Mouse (Mus musculus): Measurements from ENCODE around the gene AL607142.1. TPM values are rescaled to one million over a fixed set of nuclear protein-coding genes. Genes with fewer than 3 reads are reported as not detected.

The AL607142.1 gene
- polyA plus RNA-seq (2012; ENCODE audit: insufficient read depth, insufficient read length, missing spikeins) = not detected in 2 replicates

DNA sequence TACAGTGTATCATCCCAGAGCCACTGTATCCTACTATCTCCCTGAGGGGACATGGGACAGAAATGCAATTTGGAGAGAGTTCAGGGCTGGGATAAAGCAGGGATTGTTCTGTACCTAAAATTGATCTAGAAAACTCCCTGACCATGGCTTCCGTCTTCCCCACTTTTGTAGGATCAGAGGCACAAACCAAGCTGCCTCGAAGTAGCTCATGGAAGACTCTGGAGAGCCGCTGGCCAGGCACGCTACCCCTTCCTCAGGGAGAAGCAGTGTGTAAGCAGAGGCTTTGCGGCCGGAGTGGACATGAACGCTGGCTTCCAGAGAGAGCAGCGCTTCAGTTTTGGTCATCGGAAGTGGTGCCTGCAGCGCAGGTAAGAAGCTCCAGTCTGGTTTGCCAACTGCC lies at the start of gene AL607142.1:
Gene AL607142.1, plus strand, starts transcription at position 301 of the 400 bp plus-strand sequence.
- Histone ChIP-seq H3K4me3 (ENCODE audit: insufficient read depth, low read depth, low read length) (no peak within 1 kb of the TSS), H3K27ac (replicated peaks; ENCODE audit: low read depth, low read length) (no peak within 1 kb of the TSS), H3K4me1 (ENCODE audit: control insufficient read depth, insufficient read depth, insufficient read length, low read length) (no peaks in the 10 kb centered on the region)

DNA sequence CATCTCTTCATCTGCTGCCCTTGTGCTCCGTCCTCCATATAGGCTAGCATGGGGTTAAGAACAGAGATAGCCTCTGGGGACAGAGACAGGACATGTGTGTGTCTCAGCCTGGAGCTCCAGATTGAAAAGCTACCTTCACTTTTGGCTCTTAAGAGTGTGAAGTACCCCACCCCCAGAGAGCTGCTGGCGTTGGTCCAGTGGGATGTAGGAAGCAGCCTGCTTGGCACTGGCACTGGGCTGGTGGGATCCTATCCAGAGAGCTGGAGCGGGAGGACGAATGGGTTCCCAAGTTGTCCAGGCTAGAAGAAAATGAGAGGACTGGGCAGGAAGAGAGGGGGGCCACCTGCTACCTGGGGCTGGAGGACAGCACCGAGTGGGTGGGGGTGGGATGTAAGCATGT lies 46.4 kb upstream of the AL607142.1 start:
- no peak overlapping the region for H3K27ac ChIP-seq (replicated peaks; ENCODE audit: low read depth, low read length)

DNA sequence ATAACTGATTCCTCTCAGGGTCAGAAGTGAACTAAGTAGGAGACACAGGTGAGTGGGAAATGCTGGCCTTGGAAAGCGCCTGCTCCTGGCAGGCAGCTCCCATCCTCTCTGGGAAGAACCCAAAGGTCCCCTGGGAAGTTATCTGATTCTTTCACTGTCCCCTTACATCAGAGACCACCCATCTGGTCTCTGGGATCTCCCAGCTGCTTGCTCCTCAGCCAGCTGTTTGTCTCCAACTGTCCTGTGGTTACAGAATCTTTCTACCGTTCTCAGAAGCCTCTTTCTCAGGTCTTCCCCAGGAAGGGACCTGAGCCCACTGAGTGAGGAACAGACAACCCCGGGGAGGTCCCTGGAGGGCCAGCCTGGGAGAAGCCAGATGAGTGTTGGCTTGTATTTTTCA lies 42.4 kb upstream of the AL607142.1 start:
- H3K4me3 ChIP-seq (ENCODE audit: insufficient read depth, low read depth, low read length) = no peak overlapping the region
- no peak overlapping the region for H3K27ac ChIP-seq (replicated peaks; ENCODE audit: low read depth, low read length)
- no peaks in the 10 kb centered on the region; the same call in 1 of the 2 replicates for H3K4me1 ChIP-seq (ENCODE audit: control insufficient read depth, insufficient read depth, insufficient read length, low read length)

More for the DNA sequence above, 46.4 kb upstream of the AL607142.1 start:
- no peak overlapping the region for H3K4me3 ChIP-seq (ENCODE audit: insufficient read depth, low read depth, low read length)
- no peaks in the 10 kb centered on the region for H3K4me1 ChIP-seq (ENCODE audit: control insufficient read depth, insufficient read depth, insufficient read length, low read length)

DNA sequence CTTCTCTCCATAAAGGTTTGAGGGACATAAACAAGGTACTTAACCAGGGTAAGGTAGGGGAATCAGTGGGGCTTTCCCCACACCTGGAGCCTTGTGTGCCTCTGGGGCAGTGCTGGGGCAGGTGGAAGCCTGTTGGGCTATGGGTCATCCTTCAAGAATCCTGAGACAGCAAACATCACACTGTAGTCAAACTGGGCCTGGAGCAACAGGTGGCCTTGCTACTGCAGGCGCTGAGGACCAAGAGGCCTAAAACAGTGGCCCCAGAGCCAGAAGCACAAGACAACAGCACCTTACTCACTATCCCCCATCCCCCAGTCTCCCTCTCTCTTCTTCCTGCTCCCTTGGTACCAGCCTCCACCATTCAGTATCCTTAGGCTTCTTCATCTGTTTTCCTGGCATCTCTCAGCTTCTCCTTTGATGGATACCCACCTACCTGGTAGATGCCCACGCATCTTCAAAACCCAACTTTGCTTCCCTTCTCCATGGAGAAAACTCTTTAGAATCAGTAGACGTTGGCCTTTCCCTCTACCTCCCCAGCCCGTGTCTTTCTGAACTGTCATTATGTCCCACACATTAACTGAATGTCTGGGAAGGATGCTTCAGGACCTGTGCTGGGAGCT lies 41.5 kb upstream of the AL607142.1 start:
- Histone ChIP-seq H3K4me1 (ENCODE audit: control insufficient read depth, insufficient read depth, insufficient read length, low read length) (no peaks in the 10 kb centered on the region; the same call in 1 of the 2 replicates), H3K27ac (replicated peaks; ENCODE audit: low read depth, low read length) (no peak overlapping the region), H3K4me3 (ENCODE audit: insufficient read depth, low read depth, low read length) (no peak overlapping the region)

DNA sequence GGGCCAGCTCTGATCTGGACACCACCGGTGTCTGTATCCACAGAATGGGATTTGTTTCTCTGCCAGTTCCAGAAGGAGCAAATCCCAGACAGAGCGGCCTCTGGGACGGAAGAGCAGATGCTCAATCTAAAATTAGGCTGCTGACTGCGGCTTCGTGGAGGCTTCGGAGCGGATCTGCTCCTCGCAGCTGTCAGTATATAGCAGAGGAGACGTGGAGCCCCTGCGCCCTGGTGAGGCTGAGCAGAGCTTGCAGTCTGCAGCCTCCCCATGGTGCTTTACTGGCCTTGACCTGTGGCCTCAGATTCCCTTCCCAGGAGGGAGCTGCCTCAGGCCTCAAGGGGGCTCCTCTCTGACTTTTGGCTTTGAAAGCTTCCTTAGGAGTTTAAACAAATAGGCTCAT lies 40.7 kb upstream of the AL607142.1 start:
- H3K4me3 ChIP-seq (ENCODE audit: insufficient read depth, low read depth, low read length) = no peak overlapping the region
- no peaks in the 10 kb centered on the region; the same call in 1 of the 2 replicates for H3K4me1 ChIP-seq (ENCODE audit: control insufficient read depth, insufficient read depth, insufficient read length, low read length)
- no peak overlapping the region for H3K27ac ChIP-seq (replicated peaks; ENCODE audit: low read depth, low read length)

DNA sequence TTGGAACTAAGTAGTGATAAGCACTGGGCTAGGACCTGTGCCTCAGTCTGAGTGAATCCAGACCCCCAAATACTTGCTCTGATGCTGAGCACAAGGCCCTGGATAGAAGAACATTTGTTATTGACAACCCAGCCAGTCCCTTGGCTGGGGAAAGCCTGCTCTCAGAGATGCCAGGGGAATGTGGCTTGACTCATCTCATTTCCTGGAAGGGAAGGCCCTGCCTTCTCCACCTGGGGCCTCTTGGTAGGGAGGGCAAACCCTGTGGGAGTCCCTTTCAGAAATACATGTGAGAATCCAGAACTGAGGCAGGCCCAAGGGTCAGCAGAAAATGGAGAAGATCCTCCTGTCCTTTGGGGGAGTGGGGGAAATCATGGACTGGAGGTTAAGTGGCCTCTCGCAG lies 37.1 kb upstream of the AL607142.1 start:
- H3K4me3 ChIP-seq (ENCODE audit: insufficient read depth, low read depth, low read length) = no peak overlapping the region
- no peak overlapping the region for H3K27ac ChIP-seq (replicated peaks; ENCODE audit: low read depth, low read length)
- H3K4me1 ChIP-seq (ENCODE audit: control insufficient read depth, insufficient read depth, insufficient read length, low read length) = no peaks in the 10 kb centered on the region; the same call in 1 of the 2 replicates

DNA sequence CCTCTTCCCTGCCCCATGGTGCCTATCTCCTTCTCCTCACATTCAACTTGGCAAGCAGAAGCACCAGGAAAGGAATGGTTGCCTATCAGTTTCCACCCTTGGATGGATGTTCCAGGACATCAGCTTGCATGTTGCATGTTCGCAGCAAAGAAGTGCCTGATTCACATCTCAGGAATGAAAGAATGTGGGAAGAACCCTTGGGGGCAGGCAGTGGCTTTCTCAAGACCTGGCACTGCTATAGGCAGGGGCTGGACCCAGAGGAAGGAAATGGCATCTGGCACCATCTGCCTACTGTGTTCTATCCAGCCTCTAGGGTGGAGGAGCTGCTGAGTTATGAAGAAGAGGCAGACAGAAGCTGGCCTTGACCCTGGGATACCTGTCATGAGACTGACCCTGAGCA lies 34.9 kb upstream of the AL607142.1 start:
- Histone ChIP-seq H3K4me1 (ENCODE audit: control insufficient read depth, insufficient read depth, insufficient read length, low read length) (peaks cover 5% of the 10 kb centered on the region; the same call in 1 of the 2 replicates), H3K4me3 (ENCODE audit: insufficient read depth, low read depth, low read length) (no peak overlapping the region), H3K27ac (replicated peaks; ENCODE audit: low read depth, low read length) (no peak overlapping the region)

DNA sequence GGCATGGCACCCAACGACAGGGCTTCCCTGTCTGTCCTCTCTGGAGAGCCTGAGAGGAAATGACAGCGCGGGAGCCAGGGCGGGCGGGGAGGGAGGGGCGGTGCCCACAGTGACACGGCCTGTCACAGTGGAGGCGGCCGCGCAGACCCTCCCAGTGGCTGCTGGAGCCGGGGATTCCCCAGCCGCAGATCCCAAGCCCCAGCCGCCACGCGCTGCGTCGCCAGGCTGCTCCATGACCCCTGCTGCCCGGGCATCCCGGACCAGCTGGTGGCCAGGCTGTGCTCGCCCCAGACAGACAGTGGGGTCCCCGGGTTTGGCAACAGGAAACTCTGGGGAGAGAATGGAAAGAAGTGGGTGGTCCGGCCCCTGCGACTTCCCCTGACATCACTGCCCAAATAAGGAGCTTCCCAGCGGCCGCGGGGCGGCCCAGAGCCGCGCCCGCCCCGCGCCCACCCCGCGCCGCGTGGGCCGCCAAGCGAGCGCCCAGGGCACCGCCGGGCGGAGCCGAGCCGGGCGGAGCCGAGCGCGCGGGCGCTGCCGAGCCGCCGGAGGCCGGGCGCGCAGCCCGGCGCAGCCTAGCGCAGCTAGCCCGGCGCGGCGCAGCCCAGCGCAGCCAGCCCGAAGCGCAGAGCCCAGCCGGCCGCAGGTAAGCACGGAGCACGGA lies 32.3 kb upstream of the AL607142.1 start:
- peak overlapping the region; percentile 42; the same call in 1 of the 2 replicates for H3K27ac ChIP-seq (replicated peaks; ENCODE audit: low read depth, low read length)

DNA sequence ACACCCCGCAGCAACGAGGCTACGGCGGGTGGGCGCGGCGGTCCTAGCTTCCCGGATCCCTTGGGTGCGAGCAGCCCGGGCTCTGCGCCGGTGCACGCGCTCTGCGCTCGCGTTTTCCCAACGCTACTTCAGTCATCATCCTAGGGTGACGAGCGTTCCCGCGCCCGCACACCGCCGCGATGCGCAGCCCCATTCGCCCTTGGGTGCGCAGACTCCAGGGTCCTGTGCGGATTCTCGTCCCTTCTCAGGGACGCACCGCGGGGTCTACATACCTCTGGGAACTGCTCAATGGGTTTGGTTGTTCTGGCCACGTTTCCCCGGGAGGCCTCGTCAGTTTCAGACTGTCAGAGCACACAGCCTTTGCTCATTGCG lies 31.8 kb upstream of the AL607142.1 start:
- Histone ChIP-seq H3K4me1 (ENCODE audit: control insufficient read depth, insufficient read depth, insufficient read length, low read length) (peaks cover 5% of the 10 kb centered on the region; the same call in 1 of the 2 replicates), H3K4me3 (ENCODE audit: insufficient read depth, low read depth, low read length) (peak overlapping the region; percentile 65), H3K27ac (replicated peaks; ENCODE audit: low read depth, low read length) (no peak overlapping the region)

More for the DNA sequence above, 32.3 kb upstream of the AL607142.1 start:
- H3K4me3 ChIP-seq (ENCODE audit: insufficient read depth, low read depth, low read length) = peak overlapping the region; percentile 65
- H3K4me1 ChIP-seq (ENCODE audit: control insufficient read depth, insufficient read depth, insufficient read length, low read length) = peaks cover 5% of the 10 kb centered on the region; the same call in 1 of the 2 replicates

DNA sequence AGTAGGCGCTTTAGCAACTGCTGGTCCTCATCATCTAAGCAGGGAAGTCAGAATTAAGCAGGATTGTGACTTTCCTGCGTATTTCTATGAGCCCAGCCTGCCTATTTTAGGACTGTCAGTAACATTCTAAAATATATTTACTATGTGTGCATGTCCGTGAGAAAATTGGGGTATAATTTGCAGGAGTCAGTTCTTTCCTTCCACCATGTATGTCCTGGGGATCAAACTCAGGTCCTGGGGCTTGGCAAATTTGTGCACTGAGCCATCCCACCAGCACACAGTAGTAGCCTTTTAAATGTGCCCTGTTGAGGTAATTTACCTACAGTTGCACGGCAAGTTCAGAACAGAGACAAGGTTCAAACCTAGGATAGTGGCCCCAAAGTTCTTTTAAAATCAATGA lies 28.5 kb upstream of the AL607142.1 start:
- peaks cover 5% of the 10 kb centered on the region; the same call in 1 of the 2 replicates for H3K4me1 ChIP-seq (ENCODE audit: control insufficient read depth, insufficient read depth, insufficient read length, low read length)
- no peak overlapping the region for H3K4me3 ChIP-seq (ENCODE audit: insufficient read depth, low read depth, low read length)
- no peak overlapping the region for H3K27ac ChIP-seq (replicated peaks; ENCODE audit: low read depth, low read length)

DNA sequence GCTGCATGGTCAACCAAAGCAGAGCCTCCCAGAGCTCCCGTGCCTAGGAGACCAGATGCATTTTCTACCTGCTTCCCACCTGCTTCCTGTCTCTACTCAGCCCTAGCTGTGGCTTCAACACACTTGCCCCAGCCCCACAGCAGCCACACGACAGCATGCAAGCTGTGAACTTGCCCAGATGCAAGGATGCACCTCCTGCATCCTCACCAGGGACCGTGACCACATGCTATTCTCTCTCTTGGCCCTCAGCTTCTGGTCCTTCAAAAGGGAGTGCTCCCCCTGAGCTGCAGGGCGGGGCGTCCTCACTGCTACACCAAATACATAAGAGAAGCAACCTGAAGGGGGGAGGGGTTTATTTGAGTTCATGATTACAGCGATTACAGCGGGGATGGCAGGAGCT lies 27.8 kb upstream of the AL607142.1 start:
- peaks cover 5% of the 10 kb centered on the region; the same call in 1 of the 2 replicates for H3K4me1 ChIP-seq (ENCODE audit: control insufficient read depth, insufficient read depth, insufficient read length, low read length)
- no peak overlapping the region for H3K27ac ChIP-seq (replicated peaks; ENCODE audit: low read depth, low read length)

DNA sequence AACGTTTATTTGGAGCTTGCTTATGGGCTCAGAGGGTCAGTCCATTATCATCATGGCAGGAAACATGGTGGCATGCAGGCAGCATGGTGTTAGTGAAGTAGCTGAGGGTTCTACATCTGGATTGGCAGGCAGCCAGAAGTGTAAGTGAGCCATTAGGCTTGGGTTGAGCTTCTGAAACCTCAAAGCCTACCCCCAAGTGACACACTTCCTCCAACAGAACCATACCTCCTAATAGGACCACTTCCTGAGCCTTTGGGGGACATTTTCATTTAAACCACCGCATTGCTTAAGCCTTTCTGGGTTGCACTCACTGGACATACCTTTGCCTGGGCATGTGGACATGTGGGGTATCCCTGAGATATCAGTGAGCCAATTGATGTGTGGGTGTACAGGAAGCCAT lies 23.3 kb upstream of the AL607142.1 start:
- H3K27ac ChIP-seq (replicated peaks; ENCODE audit: low read depth, low read length) = no peak overlapping the region
- peaks cover 6% of the 10 kb centered on the region for H3K4me1 ChIP-seq (ENCODE audit: control insufficient read depth, insufficient read depth, insufficient read length, low read length)

More for the DNA sequence above, 27.8 kb upstream of the AL607142.1 start:
- H3K4me3 ChIP-seq (ENCODE audit: insufficient read depth, low read depth, low read length) = no peak overlapping the region

DNA sequence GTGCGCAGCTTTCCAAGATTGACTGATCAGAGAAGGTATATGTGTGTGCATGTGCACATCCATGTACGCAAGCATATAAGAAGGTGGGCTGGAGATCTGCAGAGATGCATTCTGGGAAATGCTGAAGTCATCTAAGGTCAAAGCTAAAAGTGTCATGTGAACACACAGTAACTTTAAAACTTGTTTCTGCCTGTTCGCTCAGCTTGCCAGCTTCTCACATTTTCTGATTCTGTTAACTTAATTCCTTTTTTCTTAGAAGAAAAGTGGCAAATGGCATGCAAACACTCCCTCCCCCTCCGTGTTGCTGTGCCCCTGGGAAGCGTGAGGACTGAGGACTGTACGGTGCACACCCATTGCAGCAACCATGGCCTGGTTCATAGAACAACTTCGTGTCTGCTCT lies 22.3 kb upstream of the AL607142.1 start:
- Histone ChIP-seq H3K27ac (replicated peaks; ENCODE audit: low read depth, low read length) (no peak overlapping the region), H3K4me3 (ENCODE audit: insufficient read depth, low read depth, low read length) (no peak overlapping the region), H3K4me1 (ENCODE audit: control insufficient read depth, insufficient read depth, insufficient read length, low read length) (peaks cover 6% of the 10 kb centered on the region)

More for the DNA sequence above, 23.3 kb upstream of the AL607142.1 start:
- no peak overlapping the region for H3K4me3 ChIP-seq (ENCODE audit: insufficient read depth, low read depth, low read length)

DNA sequence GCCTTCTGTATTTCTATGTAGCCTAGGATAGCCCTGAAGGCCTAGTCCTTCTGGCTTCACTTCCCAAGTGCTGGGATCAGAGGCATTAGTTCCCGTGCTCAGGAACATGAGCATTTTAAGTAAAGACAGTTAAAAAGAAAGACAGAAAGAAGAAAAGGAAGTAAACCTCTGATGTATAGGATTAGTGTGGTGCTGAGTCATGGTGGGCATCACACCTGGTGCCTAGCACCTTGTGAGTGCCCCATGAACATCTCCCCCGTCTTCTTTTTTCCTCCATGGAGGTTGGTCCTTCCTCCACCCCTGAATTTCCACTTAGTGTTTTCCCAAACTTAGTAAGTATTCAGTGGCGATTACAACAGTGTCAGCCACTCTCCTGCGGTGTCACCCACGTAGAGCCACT lies 20.2 kb upstream of the AL607142.1 start:
- H3K4me1 ChIP-seq (ENCODE audit: control insufficient read depth, insufficient read depth, insufficient read length, low read length) = peaks cover 6% of the 10 kb centered on the region
- no peak overlapping the region for H3K4me3 ChIP-seq (ENCODE audit: insufficient read depth, low read depth, low read length)
- no peak overlapping the region for H3K27ac ChIP-seq (replicated peaks; ENCODE audit: low read depth, low read length)

DNA sequence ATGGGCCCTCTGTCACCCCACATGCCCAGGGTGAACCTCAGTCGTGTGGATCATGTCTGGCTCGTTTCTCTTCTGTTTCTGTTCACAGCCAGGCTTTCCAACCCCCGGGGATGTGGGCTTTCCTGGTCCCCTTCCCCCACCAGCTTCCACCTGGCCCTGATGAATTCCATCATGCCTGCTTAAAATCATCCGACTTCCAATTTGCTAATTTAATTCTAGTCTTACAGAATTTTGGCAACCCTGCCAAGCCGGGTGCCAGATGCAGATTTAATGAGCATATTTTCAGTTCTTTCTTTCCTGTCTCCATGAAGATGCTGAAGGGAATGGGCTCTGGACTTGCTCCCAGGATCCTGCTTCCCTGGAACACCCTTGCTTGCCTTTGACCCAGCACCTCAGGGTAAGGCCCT lies 19.7 kb upstream of the AL607142.1 start:
- Histone ChIP-seq H3K4me3 (ENCODE audit: insufficient read depth, low read depth, low read length) (no peak overlapping the region), H3K27ac (replicated peaks; ENCODE audit: low read depth, low read length) (no peak overlapping the region), H3K4me1 (ENCODE audit: control insufficient read depth, insufficient read depth, insufficient read length, low read length) (peaks cover 6% of the 10 kb centered on the region)

DNA sequence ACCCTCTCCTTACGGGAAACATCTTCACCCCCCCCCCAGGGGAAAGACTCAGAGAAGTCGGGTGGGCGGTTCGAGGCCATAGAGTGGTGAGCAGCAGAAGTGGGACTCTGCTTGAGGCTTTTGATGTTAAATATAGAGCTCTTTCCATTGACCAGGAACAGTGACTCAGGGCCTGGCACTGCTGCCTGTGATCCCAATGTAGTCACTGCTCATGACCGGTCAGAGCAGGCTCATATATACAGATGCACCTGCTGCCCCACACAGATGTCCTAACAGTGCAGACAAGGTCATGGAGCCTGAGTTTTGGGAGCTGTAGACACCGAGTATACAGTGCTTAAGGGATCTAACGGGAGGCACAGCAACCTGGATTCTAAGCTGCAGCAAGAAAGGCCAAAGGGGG lies 18.9 kb upstream of the AL607142.1 start:
- no peak overlapping the region for H3K4me3 ChIP-seq (ENCODE audit: insufficient read depth, low read depth, low read length)
- H3K27ac ChIP-seq (replicated peaks; ENCODE audit: low read depth, low read length) = no peak overlapping the region
- H3K4me1 ChIP-seq (ENCODE audit: control insufficient read depth, insufficient read depth, insufficient read length, low read length) = peaks cover 6% of the 10 kb centered on the region

Measured in brown adipose tissue, adult 24 weeks (tissue).